Mouse (Mus musculus): Measurements from ENCODE around the gene Spef2. TPM values are rescaled to one million over a fixed set of nuclear protein-coding genes. Genes with fewer than 3 reads are reported as not detected.
"Not testable (repeated sequence)": the region's sequence is repeated elsewhere in the genome, so short reads cannot be mapped to it uniquely, and the experiment has no call there.

Spef2 gene
- polyA plus RNA-seq (2016; fragmentation: Nextera tagmentation; extraction: Ambion mirVana), result 2.8 and 3.1 TPM in 2 replicates

DNA sequence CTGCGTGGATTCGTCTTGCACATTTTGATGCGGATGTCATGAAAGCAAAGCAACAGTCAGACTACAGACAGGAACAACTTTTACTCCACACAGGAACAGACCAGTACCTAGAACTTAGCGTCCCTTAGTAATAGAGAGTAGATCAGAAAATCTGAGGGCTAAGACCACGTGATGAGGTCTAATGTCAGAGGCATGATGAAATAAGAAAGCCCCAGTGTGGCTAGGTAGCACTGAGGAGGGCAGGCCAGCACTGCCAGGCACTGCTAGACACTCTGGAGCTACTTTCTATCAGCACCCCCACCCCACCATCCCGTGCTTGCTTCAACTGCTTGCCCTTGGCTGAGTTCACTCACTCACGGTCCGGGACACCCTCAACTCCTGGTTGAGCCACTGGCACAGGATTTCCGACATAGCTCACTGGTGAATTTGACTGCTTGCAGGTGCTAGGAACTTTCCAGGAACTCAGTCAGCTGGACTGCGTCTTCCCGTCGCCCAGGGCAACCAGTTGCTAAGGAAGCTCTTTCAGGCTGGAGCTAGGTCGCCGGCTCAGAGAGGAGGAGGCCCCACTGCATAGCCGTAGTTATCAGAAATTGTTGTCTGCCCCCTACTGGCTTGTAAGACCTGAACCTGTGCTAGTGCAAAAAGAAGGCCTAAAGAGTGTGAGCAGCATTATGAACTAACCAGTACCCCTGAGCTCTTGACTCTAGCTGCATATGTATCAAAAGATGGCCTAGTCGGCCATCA is at the start of gene Spef2:
TSS of gene Spef2 (minus strand) at position 510 of the 744 bp plus-strand sequence.
- 33% methylated on average over 16 of the region's 16 CpGs for WGBS

DNA sequence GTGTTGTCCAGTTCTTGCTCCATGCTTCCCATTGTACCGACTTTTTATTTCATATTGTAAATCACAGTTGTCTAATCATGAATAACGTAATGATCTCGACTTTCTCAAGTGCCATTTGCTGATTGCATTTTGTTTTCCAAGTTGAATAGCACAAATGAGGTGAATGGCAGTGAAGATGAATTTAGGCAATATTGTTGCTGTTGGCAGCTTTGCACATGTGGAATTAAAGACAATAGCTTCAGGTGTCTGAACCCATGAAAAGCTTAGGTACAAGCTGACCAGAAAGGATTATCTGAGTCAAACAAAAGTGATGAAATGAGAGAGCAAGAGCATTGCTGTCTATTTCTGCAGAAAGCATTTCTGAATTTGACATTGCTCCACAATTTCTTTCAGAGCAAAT is 45.5 kb upstream of the Spef2 start:
- Histone ChIP-seq H3K9me3 (replicated peaks) (no peaks in the 10 kb centered on the region), H3K4me3 (no peak overlapping the region), H3K27me3 (no peaks in the 10 kb centered on the region), H3K36me3 (no peaks in the 10 kb centered on the region), H3K27ac (no peak overlapping the region), H3K4me2 (replicated peaks) (no peak overlapping the region), H3K4me1 (no peaks in the 10 kb centered on the region), H3K9ac (no peak overlapping the region)
- 91% methylated on average over 3 of the region's 3 CpGs for WGBS
- no peak for ATAC-seq (ENCODE audit: low FRiP score)

More for the DNA sequence above, at the start of gene Spef2:
- H3K36me3 ChIP-seq, result no peaks in the 10 kb centered on the region
- H3K9ac ChIP-seq, result 0 out of 2 replicates have a peak within 1 kb of the TSS, but pooled peaks have one; percentile 38
- peak within 1 kb of the TSS; percentile 44 for H3K4me2 ChIP-seq (replicated peaks)
- 0 out of 2 replicates have a peak, but pooled peaks cover 5% of the 10 kb centered on the region for H3K4me1 ChIP-seq
- ATAC-seq (ENCODE audit: low FRiP score), result peak; percentile 93
- no peak within 1 kb of the TSS for H3K27ac ChIP-seq
- no peaks in the 10 kb centered on the region for H3K27me3 ChIP-seq
- H3K9me3 ChIP-seq (replicated peaks), result no peaks in the 10 kb centered on the region
- peak within 1 kb of the TSS; percentile 23 for H3K4me3 ChIP-seq

DNA sequence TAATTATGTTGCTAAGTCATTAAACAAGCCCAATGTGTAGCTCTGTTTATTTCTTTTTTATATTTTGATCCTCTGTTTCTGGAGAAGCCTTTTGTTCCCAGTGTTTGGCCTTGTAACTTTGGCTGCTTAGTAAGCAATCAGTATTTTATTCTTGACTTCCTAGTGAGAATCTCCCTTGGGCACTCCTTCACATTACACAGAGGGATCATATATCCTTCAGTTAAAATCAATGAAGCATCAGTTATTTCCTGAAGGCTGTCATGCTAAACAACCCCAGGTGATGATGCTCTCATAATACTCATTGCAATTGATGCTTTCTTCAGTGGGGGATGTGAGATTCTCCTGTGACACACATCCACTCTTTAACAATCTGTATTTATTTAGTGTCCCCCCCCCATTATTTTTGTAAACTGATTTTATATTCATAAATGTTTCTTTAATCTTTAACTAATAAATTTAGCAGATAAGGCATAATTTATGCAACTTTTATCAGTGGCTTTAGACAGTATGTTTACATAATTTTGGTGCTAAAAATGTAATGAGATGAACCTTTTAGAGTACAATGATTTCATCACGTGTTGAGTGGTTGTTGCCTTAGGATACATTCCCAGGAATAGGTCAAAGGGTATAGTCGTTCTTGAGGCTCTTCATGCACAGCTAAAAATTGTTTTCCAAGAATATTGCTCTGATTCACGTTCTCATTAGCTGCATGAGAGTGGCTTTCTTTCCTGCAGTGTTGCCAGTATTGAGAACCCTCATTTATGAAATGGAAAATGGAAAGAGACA is 39.8 kb upstream of the Spef2 start:
- H3K4me1 ChIP-seq, result no peaks in the 10 kb centered on the region
- no peak overlapping the region for H3K4me2 ChIP-seq (replicated peaks)
- H3K9ac ChIP-seq, result no peak overlapping the region
- 57% methylated on average over 3 of the region's 3 CpGs for WGBS
- no peaks in the 10 kb centered on the region for H3K9me3 ChIP-seq (replicated peaks)
- ATAC-seq (ENCODE audit: low FRiP score), result no peak
- H3K4me3 ChIP-seq, result no peak overlapping the region
- H3K36me3 ChIP-seq, result no peaks in the 10 kb centered on the region
- no peak overlapping the region for H3K27ac ChIP-seq
- no peaks in the 10 kb centered on the region for H3K27me3 ChIP-seq

DNA sequence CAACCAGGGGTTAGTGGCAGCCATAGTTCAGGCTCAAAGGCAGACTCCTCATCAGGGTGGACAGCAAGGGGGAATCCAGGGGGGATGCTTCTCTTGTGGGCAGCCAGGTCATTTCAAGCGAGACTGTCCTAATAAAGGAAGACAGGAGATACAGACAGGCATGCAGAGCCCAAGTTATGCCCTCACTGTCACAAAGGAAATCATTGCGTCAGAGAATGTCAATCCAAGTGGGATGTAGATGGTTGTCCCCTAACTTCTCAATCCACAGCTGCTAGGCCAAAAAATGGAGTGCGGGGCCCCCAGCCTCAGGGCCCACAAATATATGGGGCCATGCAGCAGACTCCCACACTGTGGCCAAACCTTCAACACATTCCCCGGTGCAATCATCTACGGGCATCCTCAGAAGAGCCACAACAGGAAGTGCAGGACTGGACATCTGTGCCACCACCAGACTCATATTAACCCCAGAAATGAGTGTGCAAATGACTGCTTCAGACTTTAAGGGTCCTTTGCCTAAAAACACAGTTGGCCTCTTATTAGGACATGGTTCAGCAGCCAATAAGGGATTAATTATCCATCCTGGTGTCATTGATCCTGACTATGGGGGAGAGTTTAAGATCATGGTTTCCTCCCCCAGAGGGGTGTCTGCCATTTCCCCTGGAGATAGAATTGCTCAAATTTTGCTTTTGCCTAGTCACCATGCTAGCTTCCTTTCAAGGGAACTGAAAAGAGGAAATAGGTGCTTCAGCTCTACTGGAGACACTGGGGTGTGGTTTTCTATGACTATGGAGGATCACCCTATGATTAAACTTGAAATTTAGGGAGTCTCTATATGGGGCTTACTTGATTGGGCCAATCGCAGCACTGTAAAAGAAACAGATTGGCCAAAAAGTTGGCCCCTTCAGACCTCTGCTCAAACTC is 25.8 kb upstream of the Spef2 start:
- H3K4me2 ChIP-seq (replicated peaks); H3K4me1 ChIP-seq; H3K27me3 ChIP-seq; H3K9ac ChIP-seq; H3K27ac ChIP-seq; H3K4me3 ChIP-seq; H3K9me3 ChIP-seq (replicated peaks); H3K36me3 ChIP-seq; ATAC-seq (ENCODE audit: low FRiP score): not testable (repeated sequence)
- 89% methylated on average over 6 of the region's 6 CpGs for WGBS

DNA sequence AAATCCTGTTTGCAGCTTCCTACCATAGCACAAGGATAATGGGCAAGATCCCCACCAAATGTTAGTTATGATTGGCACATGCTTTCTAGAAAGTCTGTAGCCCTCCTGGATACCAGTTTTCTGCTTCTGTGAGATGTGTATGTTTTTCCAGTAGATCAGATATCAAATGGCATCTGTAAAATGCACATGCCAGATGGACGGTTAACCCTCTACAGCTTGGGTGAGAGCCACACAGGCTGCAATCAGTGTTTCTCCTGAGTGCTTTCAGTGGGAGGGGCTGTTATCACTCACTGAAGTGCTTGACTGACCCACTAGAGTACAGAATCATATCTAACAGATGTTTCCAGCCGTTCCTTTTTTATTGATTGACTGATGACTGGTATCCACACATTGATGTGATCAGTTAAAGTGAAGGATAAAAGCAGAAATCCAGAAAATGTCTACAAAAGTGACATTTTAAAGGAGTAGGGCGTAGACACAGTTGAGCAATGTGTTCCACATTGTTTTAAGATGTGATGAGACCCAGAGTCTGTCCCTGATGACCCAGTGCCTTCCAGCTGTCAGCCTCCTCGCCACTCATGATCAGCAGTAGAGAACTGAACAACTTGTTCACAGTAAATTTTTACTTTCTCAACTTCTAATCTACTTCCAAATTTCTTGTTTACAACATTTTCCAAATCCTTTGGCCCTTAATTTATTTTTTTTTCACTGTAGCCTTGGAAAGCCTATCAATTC is 19.7 kb upstream of the Spef2 start:
- Histone ChIP-seq H3K9ac (no peak overlapping the region), H3K36me3 (no peaks in the 10 kb centered on the region), H3K4me2 (replicated peaks) (no peak overlapping the region), H3K9me3 (replicated peaks) (no peaks in the 10 kb centered on the region), H3K4me3 (no peak overlapping the region), H3K27me3 (no peaks in the 10 kb centered on the region), H3K4me1 (no peaks in the 10 kb centered on the region), H3K27ac (no peak overlapping the region)
- ATAC-seq (ENCODE audit: low FRiP score), result no peak
- WGBS, result 60% methylated on average over 4 of the region's 4 CpGs

DNA sequence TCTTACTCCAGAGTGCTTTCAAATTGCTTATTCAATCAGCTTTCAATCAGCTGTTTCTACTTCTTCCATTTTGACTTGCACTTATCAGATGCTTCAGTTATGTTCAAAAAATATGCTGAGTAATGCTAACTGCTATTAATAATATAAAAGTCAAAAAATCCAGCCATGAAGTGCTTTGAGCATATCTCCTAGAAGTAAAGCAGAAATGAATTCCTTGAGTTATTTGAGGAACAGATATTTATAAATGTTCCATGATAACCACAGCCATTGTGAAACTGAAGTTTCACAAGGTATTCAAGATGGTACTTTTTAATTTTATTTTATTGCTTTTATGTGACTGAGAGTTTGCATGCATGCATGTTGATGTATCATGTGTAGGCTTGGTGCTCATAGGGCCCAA is 18.4 kb upstream of the Spef2 start:
- no peaks in the 10 kb centered on the region for H3K36me3 ChIP-seq
- no peak for ATAC-seq (ENCODE audit: low FRiP score)
- no peak overlapping the region for H3K4me2 ChIP-seq (replicated peaks)
- H3K27me3 ChIP-seq, result no peaks in the 10 kb centered on the region
- no peak overlapping the region for H3K9ac ChIP-seq
- H3K9me3 ChIP-seq (replicated peaks), result no peaks in the 10 kb centered on the region
- H3K4me1 ChIP-seq, result no peaks in the 10 kb centered on the region
- no peak overlapping the region for H3K27ac ChIP-seq
- no peak overlapping the region for H3K4me3 ChIP-seq

DNA sequence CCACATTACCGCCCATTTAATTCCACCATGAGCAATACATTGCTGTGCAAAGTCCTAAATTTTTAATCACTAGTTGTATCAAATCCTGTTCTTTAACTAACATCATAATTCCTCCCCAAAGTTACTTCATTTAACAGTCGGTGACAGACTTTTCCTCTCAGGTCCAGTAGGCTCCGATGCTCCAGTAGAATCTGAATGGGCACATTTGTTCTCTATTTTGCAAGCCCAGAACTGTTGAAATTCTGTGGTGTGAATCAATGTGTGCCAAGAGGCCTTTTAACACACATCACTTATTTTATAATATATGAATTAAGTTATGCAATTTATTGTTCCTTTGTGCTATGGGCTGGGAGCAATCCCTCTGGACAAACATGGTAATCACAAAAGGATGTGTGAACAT is 2.3 kb upstream of the Spef2 start:
- Histone ChIP-seq H3K4me1 (0 out of 2 replicates have a peak, but pooled peaks cover 5% of the 10 kb centered on the region), H3K27ac (no peak overlapping the region), H3K9ac (no peak overlapping the region), H3K36me3 (no peaks in the 10 kb centered on the region), H3K4me3 (no peak overlapping the region), H3K27me3 (no peaks in the 10 kb centered on the region), H3K4me2 (replicated peaks) (no peak overlapping the region), H3K9me3 (replicated peaks) (no peaks in the 10 kb centered on the region)
- no peak for ATAC-seq (ENCODE audit: low FRiP score)
- WGBS, result 93% methylated on average over 3 of the region's 3 CpGs

DNA sequence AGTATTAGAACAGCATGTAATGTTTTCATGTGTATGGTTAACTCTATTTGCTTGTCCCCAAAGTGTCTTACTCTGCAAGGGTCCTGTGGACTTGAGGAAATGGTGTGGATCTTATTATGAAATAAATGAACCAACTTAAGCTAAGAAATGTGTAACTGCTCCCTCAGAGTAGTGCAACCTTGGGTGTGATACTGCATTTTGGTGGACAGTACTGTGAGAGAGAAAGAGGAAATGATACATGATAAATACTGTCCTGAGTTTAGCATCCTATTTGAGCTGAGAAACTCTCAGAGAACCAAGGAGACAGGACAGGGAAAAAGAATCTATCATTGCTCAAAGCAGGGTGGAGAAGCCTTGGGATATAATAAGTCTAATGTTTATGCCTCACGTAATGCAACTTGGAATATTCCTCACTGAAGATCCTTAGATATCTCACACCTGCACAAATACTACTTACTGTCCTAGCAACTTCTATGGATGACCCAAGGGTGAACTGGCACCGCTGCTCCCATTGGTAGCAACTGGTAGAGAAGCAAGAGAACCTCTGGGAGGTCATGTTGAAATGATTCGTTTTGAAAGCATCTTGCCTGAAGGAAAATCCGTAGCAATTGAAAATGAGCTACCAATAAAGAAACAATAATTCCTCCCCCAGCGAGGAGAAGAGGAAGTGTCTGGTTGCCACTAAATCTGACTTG is 1.1 kb downstream of the Spef2 start:
- 77% methylated on average over 5 of the region's 5 CpGs for WGBS

DNA sequence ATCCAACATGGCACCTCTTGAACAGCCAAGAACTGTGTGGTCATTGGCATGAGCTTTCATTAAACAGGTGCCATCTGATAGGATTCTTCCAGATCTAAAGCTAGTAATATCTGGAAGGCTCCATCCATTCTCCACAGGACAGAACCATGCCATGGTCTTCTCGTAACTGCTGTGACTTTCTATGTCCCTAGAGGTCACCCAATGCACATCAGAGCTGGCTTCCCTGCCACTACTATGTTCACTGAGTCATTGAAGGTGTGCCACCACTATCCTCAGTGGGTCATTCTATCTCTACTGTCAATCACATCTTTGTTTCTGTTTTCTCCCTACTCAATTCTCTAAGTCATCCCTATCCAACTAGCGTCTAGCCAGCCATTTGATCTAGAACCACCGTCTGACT is 6.5 kb downstream of the Spef2 start:
- no peaks in the 10 kb centered on the region for H3K36me3 ChIP-seq
- 90% methylated on average over 3 of the region's 3 CpGs for WGBS
- no peak overlapping the region for H3K4me2 ChIP-seq (replicated peaks)
- H3K9me3 ChIP-seq (replicated peaks), result no peaks in the 10 kb centered on the region
- H3K4me1 ChIP-seq, result no peaks in the 10 kb centered on the region
- H3K27ac ChIP-seq, result no peak overlapping the region
- no peaks in the 10 kb centered on the region for H3K27me3 ChIP-seq
- no peak for ATAC-seq (ENCODE audit: low FRiP score)
- no peak overlapping the region for H3K9ac ChIP-seq
- no peak overlapping the region for H3K4me3 ChIP-seq

More for the DNA sequence above, 1.1 kb downstream of the Spef2 start:
- no peaks in the 10 kb centered on the region for H3K36me3 ChIP-seq
- H3K27ac ChIP-seq, result no peak overlapping the region
- H3K4me3 ChIP-seq, result no peak overlapping the region
- no peak overlapping the region for H3K4me2 ChIP-seq (replicated peaks)
- no peaks in the 10 kb centered on the region for H3K27me3 ChIP-seq
- H3K9me3 ChIP-seq (replicated peaks), result no peaks in the 10 kb centered on the region
- no peak overlapping the region for H3K9ac ChIP-seq
- ATAC-seq (ENCODE audit: low FRiP score), result no peak
- 0 out of 2 replicates have a peak, but pooled peaks cover 5% of the 10 kb centered on the region for H3K4me1 ChIP-seq

DNA sequence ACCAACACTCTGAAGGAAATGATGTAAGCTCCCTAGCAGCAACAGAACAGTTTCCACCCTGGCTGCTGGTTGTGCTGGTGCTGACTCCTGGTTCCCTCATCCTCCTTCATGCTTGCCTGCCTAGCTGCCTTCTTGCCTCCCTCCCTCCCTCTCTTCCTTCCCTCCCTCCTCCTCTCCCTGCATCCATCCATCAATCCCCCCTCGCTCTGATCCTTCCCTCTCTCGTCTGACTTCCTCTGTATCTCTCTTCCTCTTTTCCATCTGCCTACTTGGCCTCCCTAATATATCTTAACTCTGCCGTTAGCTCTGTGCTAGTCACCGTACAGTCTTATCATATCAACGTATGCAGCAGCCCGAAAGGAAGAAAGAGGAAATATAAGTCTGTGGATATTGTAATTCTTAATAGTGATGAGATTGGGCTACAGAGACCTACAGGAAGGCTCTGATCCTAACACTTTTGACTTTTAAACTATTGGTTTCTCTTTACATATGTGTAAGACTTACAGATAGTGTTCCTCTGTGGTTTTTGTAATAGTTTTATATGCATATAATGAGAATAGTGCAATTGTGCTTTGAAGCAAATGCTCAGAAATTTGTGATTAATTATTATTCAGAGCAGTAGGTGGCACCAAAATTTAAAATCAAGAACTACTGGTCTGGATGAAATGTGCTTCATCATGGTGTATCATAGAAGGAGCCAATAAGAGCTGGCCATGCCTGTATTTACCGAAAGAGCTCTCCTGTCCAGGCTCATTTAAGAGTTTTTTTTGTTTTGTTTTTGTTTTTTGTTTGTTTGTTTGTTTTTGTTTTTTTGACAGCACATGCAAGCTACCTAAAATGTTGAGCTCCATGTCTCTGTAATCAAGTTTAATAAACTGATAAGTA is 33.9 kb downstream of the Spef2 start:
- Histone ChIP-seq H3K4me3 (no peak overlapping the region), H3K9ac (no peak overlapping the region), H3K9me3 (replicated peaks) (no peaks in the 10 kb centered on the region), H3K36me3 (no peaks in the 10 kb centered on the region), H3K27ac (no peak overlapping the region), H3K4me1 (no peaks in the 10 kb centered on the region), H3K4me2 (replicated peaks) (no peak overlapping the region), H3K27me3 (no peaks in the 10 kb centered on the region)
- ATAC-seq (ENCODE audit: low FRiP score), result no peak
- 83% methylated on average over 7 of the region's 7 CpGs for WGBS

All from hindbrain, embryonic 12.5 days (tissue).